Mouse (Mus musculus): Measurements from ENCODE around the gene Smad3.
A peak's percentile ranks its signal among the peaks of the same experiment; 100 is the strongest.

DNA sequence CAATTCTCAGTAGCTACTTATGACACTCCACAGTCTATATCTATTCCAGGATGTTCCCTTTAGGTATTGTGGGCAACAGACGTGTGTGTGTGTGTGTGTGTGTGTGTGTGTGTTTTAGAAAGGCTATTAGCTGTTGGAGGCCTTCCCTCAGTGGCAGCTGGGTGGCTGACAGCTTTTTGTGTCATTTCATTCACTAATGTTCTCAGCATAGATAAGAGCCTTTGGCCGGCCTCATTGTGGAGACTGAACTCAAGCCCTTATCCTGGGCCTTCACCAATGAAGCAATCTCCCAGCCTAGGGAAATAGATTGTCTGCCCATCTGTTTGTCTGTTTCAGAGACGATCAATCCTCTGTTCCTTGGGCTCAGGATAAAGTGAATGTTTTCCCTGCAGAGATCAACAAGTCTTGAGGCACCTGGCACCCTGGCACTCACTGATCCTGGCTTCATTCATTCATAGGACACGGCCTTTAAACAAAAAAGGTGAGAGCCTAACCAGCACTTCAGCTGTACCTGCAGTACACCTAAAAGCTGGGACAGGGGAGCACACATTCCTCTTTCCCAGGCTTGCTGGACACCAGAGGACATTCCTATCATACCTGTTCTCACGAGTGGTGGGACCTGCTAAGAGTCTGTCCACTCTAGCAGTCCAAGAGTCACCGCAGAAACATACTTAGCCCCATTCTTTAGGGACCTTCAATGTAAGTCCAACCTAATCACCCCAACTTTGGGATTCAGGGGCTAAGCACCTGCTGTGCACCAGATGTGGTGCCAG, 52.6 kb downstream of the Smad3 start:
- peak; percentile 46; the same call in 1 of the 3 replicates for TF ChIP-seq GATA1 (IDR thresholded peaks at IDR 0.05; ENCODE audit: borderline replicate concordance, low read length)
- no peak for TF ChIP-seq FLI1 (IDR thresholded peaks at IDR 0.05; ENCODE audit: low read length)
